Mouse (Mus musculus) heart, embryonic 14.5 days (tissue): Measurements from ENCODE around the gene Aff2. TPM values are rescaled to one million over a fixed set of nuclear protein-coding genes. Genes with fewer than 3 reads are reported as not detected.

ENCODE experiments used
- ATAC-seq: fragments of 200-750 bp; cut with Nextera tagmentation; 2 replicates; pipeline ENCODE4 v1.8.0; 2017; ENCODE audit warnings: low read depth, moderate TSS enrichment; ENCODE audit not compliant: insufficient number of reproducible peaks, insufficient read depth, low FRiP score
- H3K27ac ChIP-seq, 2 experiments: fragments of 200-500 bp in 1 of 2; fragments of 300-500 bp in 1 of 2; sonication (generic) in 1 of 2; replicated peaks in 1 of 2; 2 replicates each; pipeline ENCODE4 v1.5.1; 2012 to 2014; ENCODE audit warnings: low read depth in 2 of 2, low read length in 2 of 2, control low read depth in 1 of 2, mild to moderate bottlenecking in 1 of 2, mixed read lengths in 1 of 2; ENCODE audit not compliant: control insufficient read depth in 1 of 2, insufficient read depth in 1 of 2
- H3K27me3 ChIP-seq: fragments of 300-500 bp; sonication (generic); 2 replicates; pipeline ENCODE4 v1.6.1; 2014; ENCODE audit warnings: mild to moderate bottlenecking, low read length, control low read depth; ENCODE audit not compliant: control insufficient read depth, insufficient read depth
- H3K36me3 ChIP-seq: fragments of 300-500 bp; sonication (generic); 2 replicates; pipeline ENCODE4 v1.6.1; 2014; ENCODE audit warnings: mild to moderate bottlenecking, control low read depth, low read length, mixed read lengths; ENCODE audit not compliant: control insufficient read depth, insufficient read depth
- H3K4me1 ChIP-seq, 2 experiments: fragments of 200-500 bp in 1 of 2; fragments of 300-500 bp in 1 of 2; sonication (generic) in 1 of 2; 2 replicates each; pipeline ENCODE4 v1.6.1; 2012 to 2014; ENCODE audit warnings: low read length in 2 of 2, control low read depth in 1 of 2, mixed read lengths in 1 of 2; ENCODE audit not compliant: control insufficient read depth in 2 of 2, insufficient read depth in 2 of 2
- H3K4me2 ChIP-seq: fragments of 300-500 bp; sonication (generic); 2 replicates; pipeline ENCODE4 v1.6.1; 2014; ENCODE audit warnings: mild to moderate bottlenecking, low read length
- H3K4me3 ChIP-seq, 2 experiments: fragments of 200-500 bp in 1 of 2; fragments of 300-500 bp in 1 of 2; sonication (generic) in 1 of 2; 2 replicates each; pipeline ENCODE4 v1.5.1; 2012 to 2014; ENCODE audit warnings: low read length in 2 of 2, mild to moderate bottlenecking in 2 of 2, control low read depth in 1 of 2, low read depth in 1 of 2, moderate library complexity in 1 of 2; ENCODE audit not compliant: control insufficient read depth in 1 of 2, insufficient read depth in 1 of 2
- H3K9ac ChIP-seq: fragments of 300-500 bp; sonication (generic); 2 replicates; pipeline ENCODE4 v1.6.1; 2014; ENCODE audit warnings: mild to moderate bottlenecking, low read length
- H3K9me3 ChIP-seq: fragments of 300-500 bp; sonication (generic); 2 replicates; pipeline ENCODE4 v1.6.1; 2016; ENCODE audit warnings: low read length, control low read depth; ENCODE audit not compliant: control insufficient read depth
- WGBS: fragments of 180-500 bp; shearing (Covaris S2); extraction: QIAGEN DNeasy Blood & Tissue Kit; methylation state at CpG from one replicate; pipeline ENCODE4 v1.1.7; 2014; 5-methylcytosine and 5-hydroxymethylcytosine counted together
- polyA plus RNA-seq: library from polyadenylated mRNA; unstranded; fragments of >200 nt; fragmentation: Nextera tagmentation; extraction: Ambion mirVana; gene quantifications from 2 replicates; pipeline ENCODE4 v1.2.1, GENCODE M21; 2014

Aff2 gene
- polyA plus RNA-seq, 1 experiment from 2014 or later, result 7.6 TPM

DNA sequence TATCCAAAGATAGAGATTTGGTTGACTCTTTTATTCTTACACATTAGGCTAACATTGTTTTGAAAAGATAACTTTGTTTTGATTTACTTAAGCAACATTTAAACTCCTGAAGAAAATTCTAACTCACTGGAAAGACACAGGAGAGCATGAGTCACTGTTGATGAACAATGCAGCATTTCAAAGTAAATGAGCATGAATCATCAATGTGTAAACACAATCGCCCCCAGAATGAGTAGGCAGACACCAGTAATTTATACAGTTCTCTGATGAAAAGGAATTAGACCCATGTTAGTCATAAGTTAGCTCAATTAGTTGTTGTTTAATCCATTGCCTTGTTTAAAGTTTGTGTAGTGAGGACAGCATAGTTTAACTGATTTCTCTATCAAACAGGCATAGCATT lies 180.7 kb downstream of the Aff2 start:
- ATAC-seq, result no peak
- H3K27ac ChIP-seq, result no peak overlapping the region
- no peak overlapping the region for H3K4me3 ChIP-seq
- H3K4me1 ChIP-seq, result no peaks in the 10 kb centered on the region
- no peaks in the 10 kb centered on the region for H3K27me3 ChIP-seq
- no peaks in the 10 kb centered on the region for H3K36me3 ChIP-seq
- H3K9ac ChIP-seq, result no peak overlapping the region
- no peaks in the 10 kb centered on the region for H3K9me3 ChIP-seq
- H3K4me2 ChIP-seq, result no peak overlapping the region
- WGBS, result 52% methylated on average over 1 of the region's 1 CpGs

DNA sequence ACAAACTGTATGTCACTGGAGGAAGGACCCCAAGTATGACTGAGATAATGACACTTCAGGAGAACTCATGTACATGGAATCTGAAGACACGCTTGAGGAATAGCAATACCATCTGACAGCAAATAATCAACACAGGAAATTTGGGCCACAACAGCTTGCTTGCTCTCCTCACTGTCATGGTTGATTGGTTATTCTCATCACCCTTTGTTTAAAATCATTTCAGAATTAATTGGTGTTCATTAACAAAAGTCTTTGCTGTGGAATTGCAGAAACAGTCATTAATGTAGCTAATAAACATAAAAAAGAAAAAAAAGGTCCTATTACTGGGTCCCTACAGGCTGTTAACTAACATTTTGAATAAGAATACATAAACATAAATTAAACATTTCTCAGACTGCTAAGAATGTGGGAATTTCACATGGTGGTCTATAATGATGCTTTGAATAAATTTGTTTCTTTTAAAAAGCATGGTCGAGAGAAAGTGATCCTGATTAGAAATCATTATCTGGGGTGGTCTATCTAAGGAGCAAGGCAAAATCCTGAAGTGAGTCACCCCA lies 219.9 kb downstream of the Aff2 start:
- H3K4me1 ChIP-seq, result no peaks in the 10 kb centered on the region
- no peak overlapping the region for H3K4me3 ChIP-seq
- H3K9ac ChIP-seq, result no peak overlapping the region
- H3K36me3 ChIP-seq, result no peaks in the 10 kb centered on the region
- 79% methylated on average over 2 of the region's 2 CpGs for WGBS
- no peak overlapping the region for H3K27ac ChIP-seq
- H3K4me2 ChIP-seq, result no peak overlapping the region
- no peak for ATAC-seq
- no peaks in the 10 kb centered on the region for H3K27me3 ChIP-seq
- H3K9me3 ChIP-seq, result no peaks in the 10 kb centered on the region

DNA sequence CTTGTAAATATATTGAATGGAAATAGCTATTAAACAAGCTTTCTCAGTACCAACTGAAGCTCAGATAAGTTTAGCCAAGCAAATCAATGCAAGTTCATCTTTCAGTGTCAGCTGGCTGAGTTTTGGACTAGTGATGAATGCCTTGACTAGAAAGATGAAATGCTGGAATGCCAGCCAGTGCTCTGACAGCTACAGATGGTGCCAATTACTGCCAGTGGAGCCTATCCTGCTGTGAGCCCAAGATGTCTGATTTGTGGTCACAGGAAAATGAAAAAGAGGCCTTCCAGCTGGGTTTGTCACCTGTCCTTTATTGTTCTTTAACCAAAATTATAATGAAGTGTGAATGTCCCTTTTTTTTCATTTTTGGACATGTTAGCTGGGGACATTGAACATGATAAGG lies 248.7 kb downstream of the Aff2 start:
- Histone ChIP-seq H3K36me3 (no peaks in the 10 kb centered on the region), H3K4me1 (no peaks in the 10 kb centered on the region), H3K27me3 (no peaks in the 10 kb centered on the region), H3K9me3 (no peaks in the 10 kb centered on the region), H3K4me3 (no peak overlapping the region), H3K27ac (no peak overlapping the region), H3K9ac (no peak overlapping the region), H3K4me2 (no peak overlapping the region)
- ATAC-seq, result no peak

DNA sequence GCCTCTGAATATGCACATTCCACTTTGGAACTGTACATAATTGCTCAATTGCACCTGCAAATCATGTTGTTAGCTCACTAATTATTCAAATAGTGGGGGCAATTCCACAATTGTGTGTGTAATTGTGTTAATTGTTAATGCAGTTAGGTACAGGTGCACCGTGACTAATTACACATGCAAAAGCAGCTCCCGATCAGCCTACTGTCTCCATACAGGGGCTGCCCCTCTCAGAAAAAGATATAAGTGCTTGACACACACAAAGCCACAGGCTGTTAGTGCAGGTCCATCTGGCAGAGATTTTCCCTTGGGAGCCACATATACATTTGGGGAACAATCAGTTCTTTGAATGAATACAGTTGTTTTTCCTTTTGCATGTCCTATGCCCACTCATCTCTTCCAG lies 302.9 kb downstream of the Aff2 start:
- Histone ChIP-seq H3K4me3 (no peak overlapping the region), H3K9ac (no peak overlapping the region), H3K27me3 (no peaks in the 10 kb centered on the region), H3K4me2 (no peak overlapping the region), H3K4me1 (no peaks in the 10 kb centered on the region), H3K27ac (no peak overlapping the region), H3K9me3 (no peaks in the 10 kb centered on the region), H3K36me3 (no peaks in the 10 kb centered on the region)
- no peak for ATAC-seq
- WGBS, result 94% methylated on average over 2 of the region's 2 CpGs

DNA sequence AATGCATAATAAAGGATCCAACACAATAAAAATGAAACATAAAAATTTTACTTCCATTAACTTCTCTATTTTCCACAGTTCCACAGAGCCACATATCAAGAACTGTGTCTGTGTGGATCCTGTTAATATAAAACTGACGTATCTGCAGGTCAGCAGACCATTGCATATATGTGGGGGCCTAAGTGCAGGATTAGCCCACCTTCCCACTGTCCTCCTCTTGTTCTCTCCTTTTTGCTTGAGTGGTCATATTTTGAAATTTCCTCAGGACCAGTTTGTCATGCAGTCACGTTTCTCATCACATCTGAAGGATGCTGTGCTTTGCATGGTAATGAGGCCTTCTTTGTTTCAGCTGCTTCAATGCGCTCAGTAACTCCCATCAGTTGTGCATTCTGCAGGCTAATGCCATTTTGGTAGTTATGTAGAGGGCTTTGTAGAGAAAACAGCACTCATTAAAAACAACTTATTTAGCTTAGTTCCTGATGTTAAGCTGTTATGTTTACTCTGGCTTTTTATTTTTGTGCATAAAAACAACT lies 306.1 kb downstream of the Aff2 start:
- Histone ChIP-seq H3K9me3 (no peaks in the 10 kb centered on the region), H3K9ac (no peak overlapping the region), H3K4me1 (no peaks in the 10 kb centered on the region), H3K4me3 (no peak overlapping the region), H3K27me3 (no peaks in the 10 kb centered on the region), H3K36me3 (no peaks in the 10 kb centered on the region), H3K27ac (no peak overlapping the region), H3K4me2 (no peak overlapping the region)
- no peak for ATAC-seq
- 59% methylated on average over 3 of the region's 3 CpGs for WGBS

DNA sequence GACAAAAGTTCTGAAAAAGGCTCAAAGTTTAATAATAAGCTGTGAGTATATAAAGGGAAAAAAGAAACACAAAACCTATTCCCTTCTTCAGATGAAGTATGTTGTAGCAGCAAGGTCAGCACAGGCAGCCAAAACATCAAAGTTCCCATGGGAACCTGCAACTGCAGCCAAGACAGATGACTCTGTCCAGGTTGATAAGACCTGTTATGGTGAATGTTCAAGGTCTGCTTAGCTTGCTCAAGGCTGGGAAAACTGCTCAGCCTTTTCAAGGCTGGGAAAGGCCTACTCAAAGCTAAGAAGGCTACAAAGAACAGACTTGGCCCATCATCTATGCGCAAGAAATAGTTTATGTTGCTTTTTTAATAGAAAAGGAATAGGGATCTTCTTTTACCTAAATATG lies 315.6 kb downstream of the Aff2 start:
- no peaks in the 10 kb centered on the region for H3K27me3 ChIP-seq
- no peaks in the 10 kb centered on the region for H3K4me1 ChIP-seq
- H3K9me3 ChIP-seq, result no peaks in the 10 kb centered on the region
- H3K4me2 ChIP-seq, result no peak overlapping the region
- no peak for ATAC-seq
- no peak overlapping the region for H3K4me3 ChIP-seq
- no peak overlapping the region for H3K9ac ChIP-seq
- 93% methylated on average over 1 of the region's 1 CpGs for WGBS
- H3K36me3 ChIP-seq, result no peaks in the 10 kb centered on the region
- H3K27ac ChIP-seq, result no peak overlapping the region

DNA sequence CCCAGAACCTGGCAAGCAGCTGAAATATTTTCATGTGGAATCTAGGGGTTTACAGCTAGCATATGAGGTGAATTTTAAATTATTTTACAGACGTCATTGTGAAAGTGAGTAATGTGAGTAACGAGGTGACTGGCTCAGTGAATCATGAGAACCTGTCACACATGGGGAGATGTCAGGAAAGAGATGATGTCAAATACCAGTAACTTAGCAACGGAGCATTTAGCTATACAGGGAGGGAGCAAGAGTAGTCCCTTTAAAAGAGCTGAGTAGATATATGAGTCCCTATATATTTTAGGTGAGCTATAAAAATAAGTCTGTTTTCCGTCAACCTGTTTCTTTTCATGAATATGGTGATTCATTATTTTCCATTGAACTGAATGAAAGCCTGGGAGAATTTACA lies 338.7 kb downstream of the Aff2 start:
- 64% methylated on average over 4 of the region's 4 CpGs for WGBS
- Histone ChIP-seq H3K9me3 (no peaks in the 10 kb centered on the region), H3K36me3 (no peaks in the 10 kb centered on the region), H3K27me3 (no peaks in the 10 kb centered on the region), H3K4me3 (no peak overlapping the region), H3K4me1 (no peaks in the 10 kb centered on the region), H3K27ac (no peak overlapping the region), H3K9ac (no peak overlapping the region), H3K4me2 (no peak overlapping the region)
- ATAC-seq, result no peak

DNA sequence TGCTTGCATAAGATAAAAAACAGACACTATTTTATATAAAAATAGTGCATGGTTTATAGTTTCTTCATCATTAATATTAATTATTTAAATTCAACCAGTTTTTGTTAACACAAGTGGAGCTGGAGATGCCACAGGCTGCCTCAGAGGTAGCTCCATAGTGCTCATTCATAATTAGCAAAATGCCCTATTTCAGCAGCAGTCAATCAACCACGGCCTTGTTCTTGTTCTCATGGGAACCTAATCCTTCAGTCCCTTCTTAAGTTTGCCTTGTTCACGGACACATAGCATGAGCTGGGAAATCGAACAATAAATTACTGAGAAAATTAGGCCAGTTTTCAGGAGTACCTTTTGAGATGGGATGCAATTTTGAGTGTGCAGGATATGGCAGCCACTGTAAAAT lies 378.9 kb downstream of the Aff2 start:
- WGBS, result 77% methylated on average over 3 of the region's 3 CpGs
- Histone ChIP-seq H3K9ac (no peak overlapping the region), H3K36me3 (no peaks in the 10 kb centered on the region), H3K4me1 (no peaks in the 10 kb centered on the region), H3K27me3 (no peaks in the 10 kb centered on the region), H3K4me3 (no peak overlapping the region), H3K27ac (no peak overlapping the region), H3K9me3 (no peaks in the 10 kb centered on the region), H3K4me2 (no peak overlapping the region)
- ATAC-seq, result no peak
